Mouse (Mus musculus): ENCODE results near the gene Slc6a6. TPM values are rescaled to one million over a fixed set of nuclear protein-coding genes. Genes with fewer than 3 reads are reported as not detected.
A peak's percentile ranks its signal among the peaks of the same experiment; 100 is the strongest.

Gene Slc6a6
- total RNA-seq, 2 experiments from 2014 or later: 101 to 102 TPM

- intact Hi-C loops (cut with DNase I): loop anchor here (1.0 kb wide), 1 partner anchor 28 kb away; no protein-coding TSS in a partner anchor
- no peak for DNase-seq
Observed at GRCm38 (mm10) chr6:91698831-91699230, 15.0 kb downstream of the Slc6a6 start.

GRCm38 (mm10) chr6:91699482-91700200, 15.8 kb downstream of the Slc6a6 start:
- no peak for DNase-seq
- intact Hi-C loops (cut with DNase I): no loop called here

- intact Hi-C loops (cut with DNase I): no loop called here
- no peak for DNase-seq
Observed at GRCm38 (mm10) chr6:91700823-91701621, 17.2 kb downstream of the Slc6a6 start.

GRCm38 (mm10) chr6:91703459-91703858, 19.6 kb downstream of the Slc6a6 start:
- intact Hi-C loops (cut with DNase I): no loop called here
- DNase-seq: no peak

GRCm38 (mm10) chr6:91704446-91704845, 20.6 kb downstream of the Slc6a6 start:
- intact Hi-C loops (cut with DNase I): no loop called here

GRCm38 (mm10) chr6:91705651-91706050, 21.8 kb downstream of the Slc6a6 start:
- intact Hi-C loops (cut with DNase I): no loop called here
- no peak for DNase-seq

More at GRCm38 (mm10) chr6:91704446-91704845, 20.6 kb downstream of the Slc6a6 start:
- no peak for DNase-seq

GRCm38 (mm10) chr6:91706072-91706776, 22.4 kb downstream of the Slc6a6 start:
- no peak for DNase-seq
- intact Hi-C loops (cut with DNase I): no loop called here

GRCm38 (mm10) chr6:91707276-91707885, 23.5 kb downstream of the Slc6a6 start:
- DNase-seq: no peak
- intact Hi-C loops (cut with DNase I): no loop called here

- intact Hi-C loops (cut with DNase I): no loop called here
- no peak for DNase-seq
Observed at GRCm38 (mm10) chr6:91707886-91708564, 24.2 kb downstream of the Slc6a6 start.

GRCm38 (mm10) chr6:91708919-91709318, 25.1 kb downstream of the Slc6a6 start:
- DNase-seq: no peak
- intact Hi-C loops (cut with DNase I): no loop called here

GRCm38 (mm10) chr6:91710345-91710930, 26.6 kb downstream of the Slc6a6 start:
- no peak for DNase-seq
- intact Hi-C loops (cut with DNase I): no loop called here

GRCm38 (mm10) chr6:91712097-91712854, 28.4 kb downstream of the Slc6a6 start:
- DNase-seq: no peak
- intact Hi-C loops (cut with DNase I): loop anchor here (2.0 kb wide), 1 partner anchor 21 kb away; no protein-coding TSS in a partner anchor

GRCm38 (mm10) chr6:91712855-91713331, 29.0 kb downstream of the Slc6a6 start:
- DNase-seq: peak in 1 of 2 experiments; percentile 51
- intact Hi-C loops (cut with DNase I): loop anchor here (2.0 kb wide), 1 partner anchor 22 kb away; no protein-coding TSS in a partner anchor

GRCm38 (mm10) chr6:91713370-91713896, 29.6 kb downstream of the Slc6a6 start:
- intact Hi-C loops (cut with DNase I): loop anchor here (2.0 kb wide), 1 partner anchor 23 kb away; no protein-coding TSS in a partner anchor
- DNase-seq: no peak

GRCm38 (mm10) chr6:91715023-91715422, 31.2 kb downstream of the Slc6a6 start:
- intact Hi-C loops (cut with DNase I): no loop called here
- DNase-seq: peak in 1 of 2 experiments; percentile 52

GRCm38 (mm10) chr6:91715988-91716810, 32.3 kb downstream of the Slc6a6 start:
- intact Hi-C loops (cut with DNase I): no loop called here

GRCm38 (mm10) chr6:91718067-91718466, 34.2 kb downstream of the Slc6a6 start:
- DNase-seq: no peak
- intact Hi-C loops (cut with DNase I): no loop called here

More at GRCm38 (mm10) chr6:91715988-91716810, 32.3 kb downstream of the Slc6a6 start:
- no peak for DNase-seq
